Mouse (Mus musculus): Measurements from ENCODE around the gene Phf5a. TPM values are rescaled to one million over a fixed set of nuclear protein-coding genes. Genes with fewer than 3 reads are reported as not detected.
A peak's percentile ranks its signal among the peaks of the same experiment; 100 is the strongest.

Gene Phf5a
- polyA plus RNA-seq, 1 experiment from 2014 or later, result 237 TPM

DNA sequence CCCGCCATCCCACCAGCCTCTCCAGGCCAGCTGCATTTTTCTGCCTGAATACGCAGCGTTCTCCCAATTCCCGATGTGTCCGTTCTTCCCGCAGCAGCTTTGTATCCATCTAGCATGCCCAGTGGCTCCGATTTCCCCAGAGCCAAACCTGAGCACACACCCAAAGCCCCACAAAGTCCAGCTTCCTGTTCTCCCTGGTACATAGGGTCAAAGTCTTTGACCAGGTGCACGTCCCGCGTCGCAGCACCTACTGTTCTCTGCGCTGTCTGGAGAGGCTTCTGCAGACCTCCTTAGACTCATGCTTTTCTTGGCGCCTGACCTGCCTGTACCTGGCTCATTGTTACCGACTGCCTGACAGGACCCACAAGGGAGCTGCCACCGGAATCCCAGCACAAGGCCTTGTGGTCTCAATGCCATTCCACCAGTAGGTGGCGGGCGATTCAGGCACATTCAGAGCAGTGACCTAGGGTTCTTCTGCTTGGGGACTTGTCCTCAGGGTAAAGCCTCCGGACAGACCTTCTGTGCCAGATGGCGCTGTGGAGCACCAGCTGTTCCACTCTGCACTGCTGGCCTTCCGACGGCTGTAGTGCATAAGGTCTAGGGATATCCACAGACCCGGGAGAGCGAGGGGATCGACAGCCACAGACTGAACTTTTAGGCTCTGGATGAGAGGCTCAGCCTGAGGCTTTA lies 40.4 kb downstream of the Phf5a start:
- H3K9me3 ChIP-seq (ENCODE audit: control insufficient read depth, low read length), result no peaks in the 10 kb centered on the region
- 0 out of 2 replicates have a peak overlapping the region, but pooled peaks have one; percentile 7 for H3K4me3 ChIP-seq (ENCODE audit: low read depth, low read length)
- DNase-seq (ENCODE audit: low spot score), result peak; percentile 83
- H3K4me1 ChIP-seq (replicated peaks; ENCODE audit: control insufficient read depth, insufficient read depth, low read length), result peaks cover 11% of the 10 kb centered on the region
- no peaks in the 10 kb centered on the region for H3K36me3 ChIP-seq (ENCODE audit: control insufficient read depth, insufficient read depth, low read length)
- no peaks in the 10 kb centered on the region for H3K27me3 ChIP-seq (replicated peaks; ENCODE audit: control insufficient read depth, insufficient read depth, low read length)
- 0 out of 2 replicates have a peak overlapping the region, but pooled peaks have one; percentile 35 for H3K9ac ChIP-seq (ENCODE audit: low read depth, low read length)
- H3K4me2 ChIP-seq, result peak overlapping the region; percentile 49
- 14% methylated on average over 24 of the region's 24 CpGs for WGBS
- peak; percentile 92 for ATAC-seq (replicated peaks; ENCODE audit: low FRiP score)
- H3K27ac ChIP-seq (ENCODE audit: low read depth, low read length), result no peak overlapping the region

DNA sequence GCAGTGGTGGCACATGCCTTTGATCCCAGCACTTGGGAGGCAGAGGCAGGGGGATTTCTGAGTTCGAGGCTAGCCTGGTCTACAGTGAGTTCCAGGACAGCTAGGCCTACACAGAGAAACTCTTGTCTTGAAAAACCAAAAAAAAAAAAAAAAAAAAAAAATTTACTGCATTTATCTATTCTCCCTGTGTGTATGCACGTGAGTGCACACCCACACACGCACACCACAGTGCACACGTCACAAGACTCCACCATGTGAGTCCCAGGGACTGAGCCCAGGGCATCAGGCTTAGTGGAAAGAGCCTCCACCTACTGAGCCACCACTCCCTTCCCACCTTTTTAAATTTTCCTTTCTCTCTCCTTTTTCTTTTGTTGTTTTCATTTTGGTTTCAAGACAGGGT lies 41.2 kb downstream of the Phf5a start:
- Histone ChIP-seq H3K9ac (ENCODE audit: low read depth, low read length) (no peak overlapping the region), H3K36me3 (ENCODE audit: control insufficient read depth, insufficient read depth, low read length) (no peaks in the 10 kb centered on the region), H3K9me3 (ENCODE audit: control insufficient read depth, low read length) (no peaks in the 10 kb centered on the region), H3K4me3 (ENCODE audit: low read depth, low read length) (no peak overlapping the region), H3K4me1 (replicated peaks; ENCODE audit: control insufficient read depth, insufficient read depth, low read length) (peaks cover 4% of the 10 kb centered on the region), H3K27ac (ENCODE audit: low read depth, low read length) (no peak overlapping the region), H3K27me3 (replicated peaks; ENCODE audit: control insufficient read depth, insufficient read depth, low read length) (no peaks in the 10 kb centered on the region), H3K4me2 (no peak overlapping the region)
- 78% methylated on average over 4 of the region's 4 CpGs for WGBS
- ATAC-seq (replicated peaks; ENCODE audit: low FRiP score) (no peak), DNase-seq (ENCODE audit: low spot score) (no peak)

GRCm38 (mm10) chr15:81829208-81829580 lies 42.5 kb downstream of the Phf5a start:
- no peaks in the 10 kb centered on the region for H3K9me3 ChIP-seq (ENCODE audit: control insufficient read depth, low read length)
- peaks cover 4% of the 10 kb centered on the region for H3K4me1 ChIP-seq (replicated peaks; ENCODE audit: control insufficient read depth, insufficient read depth, low read length)
- no peak overlapping the region for H3K9ac ChIP-seq (ENCODE audit: low read depth, low read length)
- no peaks in the 10 kb centered on the region for H3K27me3 ChIP-seq (replicated peaks; ENCODE audit: control insufficient read depth, insufficient read depth, low read length)
- H3K4me3 ChIP-seq (ENCODE audit: low read depth, low read length), result no peak overlapping the region
- DNase-seq (ENCODE audit: low spot score), result no peak
- WGBS, result 78% methylated on average over 2 of the region's 2 CpGs
- ATAC-seq (replicated peaks; ENCODE audit: low FRiP score), result no peak
- H3K27ac ChIP-seq (ENCODE audit: low read depth, low read length), result no peak overlapping the region
- no peak overlapping the region for H3K4me2 ChIP-seq
- no peaks in the 10 kb centered on the region for H3K36me3 ChIP-seq (ENCODE audit: control insufficient read depth, insufficient read depth, low read length)

DNA sequence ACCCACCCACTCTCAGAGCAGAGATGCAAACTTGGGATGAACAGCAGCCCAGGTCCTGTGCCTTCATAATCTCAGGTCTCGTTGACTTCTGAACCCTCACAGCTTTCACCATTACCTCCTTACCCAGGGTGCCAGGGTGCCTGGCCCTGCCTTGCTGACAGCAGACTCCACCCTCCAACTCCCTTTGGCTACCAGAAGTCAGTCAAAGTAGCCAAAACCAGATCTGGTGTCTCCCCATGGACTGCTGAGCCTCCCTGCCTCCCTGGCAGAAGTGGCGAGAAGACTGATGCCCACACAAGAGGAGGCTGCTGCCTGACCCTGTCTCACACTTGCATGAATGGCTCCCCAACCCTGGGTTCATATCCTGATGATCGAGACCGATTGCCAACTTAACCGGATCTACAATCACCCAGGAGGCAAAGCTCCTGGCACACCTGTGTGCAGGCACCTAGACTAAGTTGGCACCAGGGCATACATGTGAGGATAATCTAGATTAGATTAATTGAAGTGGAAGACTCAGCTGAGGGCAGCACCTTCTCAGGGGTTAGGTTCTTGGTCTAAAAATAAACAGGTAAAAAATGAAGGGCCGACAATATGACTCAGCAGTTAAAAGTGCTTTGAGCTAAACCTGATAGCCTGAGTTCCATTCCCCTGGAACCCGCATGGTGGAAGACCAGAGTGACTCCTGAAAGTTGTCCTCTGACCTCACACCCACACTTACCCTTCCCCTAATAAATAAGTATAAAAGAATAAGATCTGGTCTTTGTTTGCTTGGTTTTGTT lies 43.1 kb downstream of the Phf5a start:
- WGBS, result 79% methylated on average over 7 of the region's 7 CpGs
- Histone ChIP-seq H3K4me2 (no peak overlapping the region), H3K9me3 (ENCODE audit: control insufficient read depth, low read length) (no peaks in the 10 kb centered on the region), H3K27ac (ENCODE audit: low read depth, low read length) (no peak overlapping the region), H3K4me1 (replicated peaks; ENCODE audit: control insufficient read depth, insufficient read depth, low read length) (peaks cover under 1% of the 10 kb centered on the region; the same call in 1 of the 2 replicates), H3K9ac (ENCODE audit: low read depth, low read length) (no peak overlapping the region), H3K36me3 (ENCODE audit: control insufficient read depth, insufficient read depth, low read length) (peaks cover 5% of the 10 kb centered on the region; the same call in 1 of the 2 replicates), H3K4me3 (ENCODE audit: low read depth, low read length) (no peak overlapping the region), H3K27me3 (replicated peaks; ENCODE audit: control insufficient read depth, insufficient read depth, low read length) (no peaks in the 10 kb centered on the region)
- no peak for DNase-seq (ENCODE audit: low spot score)
- no peak for ATAC-seq (replicated peaks; ENCODE audit: low FRiP score)

DNA sequence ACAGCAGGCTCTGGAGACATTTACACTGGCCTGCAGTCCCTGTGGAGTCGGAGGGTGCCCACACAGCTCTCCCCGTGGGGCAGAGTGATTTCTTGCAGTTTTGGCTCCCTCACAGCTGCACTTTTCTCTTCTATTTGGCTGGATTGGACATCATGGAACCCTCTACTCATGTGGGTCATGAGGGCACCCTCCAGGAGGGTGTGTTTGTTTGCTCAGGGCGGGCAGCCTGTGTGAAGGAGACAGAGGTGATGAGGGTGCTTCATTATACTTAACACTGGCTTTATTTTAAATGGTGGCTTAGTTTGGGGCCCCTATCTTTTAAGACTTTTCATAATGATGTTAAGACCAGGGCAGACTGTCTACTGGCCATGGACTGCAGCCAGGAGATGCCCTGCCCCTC lies 46.9 kb downstream of the Phf5a start:
- peaks cover 10% of the 10 kb centered on the region; the same call in 1 of the 2 replicates for H3K36me3 ChIP-seq (ENCODE audit: control insufficient read depth, insufficient read depth, low read length)
- H3K27ac ChIP-seq (ENCODE audit: low read depth, low read length), result no peak overlapping the region
- H3K4me3 ChIP-seq (ENCODE audit: low read depth, low read length), result no peak overlapping the region
- ATAC-seq (replicated peaks; ENCODE audit: low FRiP score), result no peak
- H3K4me1 ChIP-seq (replicated peaks; ENCODE audit: control insufficient read depth, insufficient read depth, low read length), result no peaks in the 10 kb centered on the region
- no peak for DNase-seq (ENCODE audit: low spot score)
- H3K9ac ChIP-seq (ENCODE audit: low read depth, low read length), result no peak overlapping the region
- 76% methylated on average over 3 of the region's 3 CpGs for WGBS
- H3K27me3 ChIP-seq (replicated peaks; ENCODE audit: control insufficient read depth, insufficient read depth, low read length), result no peaks in the 10 kb centered on the region
- H3K4me2 ChIP-seq, result no peak overlapping the region
- no peaks in the 10 kb centered on the region for H3K9me3 ChIP-seq (ENCODE audit: control insufficient read depth, low read length)

DNA sequence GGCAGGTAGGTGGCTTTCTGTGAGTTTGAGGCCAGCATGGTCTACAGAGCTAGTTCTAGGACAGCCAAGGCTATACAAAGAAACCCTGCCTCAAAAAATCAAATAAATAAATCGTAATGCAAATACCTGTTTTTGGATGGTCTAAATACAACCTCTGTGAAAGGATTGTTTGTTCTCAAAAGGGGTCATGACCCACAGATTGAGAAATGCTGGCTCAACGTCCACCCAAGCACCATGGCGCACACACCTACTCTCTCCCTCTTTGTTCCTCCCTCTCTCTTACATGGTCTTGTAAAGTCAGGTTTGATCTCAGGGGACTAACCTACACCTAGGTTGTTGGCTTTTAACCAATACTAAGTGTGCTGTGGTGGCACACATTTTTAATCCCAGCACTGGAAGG lies 49.1 kb downstream of the Phf5a start:
- H3K9ac ChIP-seq (ENCODE audit: low read depth, low read length), result no peak overlapping the region
- peaks cover 13% of the 10 kb centered on the region for H3K36me3 ChIP-seq (ENCODE audit: control insufficient read depth, insufficient read depth, low read length)
- no peaks in the 10 kb centered on the region for H3K4me1 ChIP-seq (replicated peaks; ENCODE audit: control insufficient read depth, insufficient read depth, low read length)
- no peak overlapping the region for H3K27ac ChIP-seq (ENCODE audit: low read depth, low read length)
- no peak for ATAC-seq (replicated peaks; ENCODE audit: low FRiP score)
- no peak overlapping the region for H3K4me3 ChIP-seq (ENCODE audit: low read depth, low read length)
- no peaks in the 10 kb centered on the region for H3K9me3 ChIP-seq (ENCODE audit: control insufficient read depth, low read length)
- WGBS, result 74% methylated on average over 3 of the region's 3 CpGs
- no peaks in the 10 kb centered on the region for H3K27me3 ChIP-seq (replicated peaks; ENCODE audit: control insufficient read depth, insufficient read depth, low read length)
- DNase-seq (ENCODE audit: low spot score), result no peak
- no peak overlapping the region for H3K4me2 ChIP-seq

GRCm38 (mm10) chr15:81818404-81818803 lies 53.3 kb downstream of the Phf5a start:
- 80% methylated on average over 3 of the region's 3 CpGs for WGBS
- no peak overlapping the region for H3K9ac ChIP-seq (ENCODE audit: low read depth, low read length)
- peaks cover 2% of the 10 kb centered on the region; the same call in 1 of the 2 replicates for H3K4me1 ChIP-seq (replicated peaks; ENCODE audit: control insufficient read depth, insufficient read depth, low read length)
- DNase-seq (ENCODE audit: low spot score) (no peak), ATAC-seq (replicated peaks; ENCODE audit: low FRiP score) (no peak)
- H3K36me3 ChIP-seq (ENCODE audit: control insufficient read depth, insufficient read depth, low read length), result peaks cover 15% of the 10 kb centered on the region
- H3K9me3 ChIP-seq (ENCODE audit: control insufficient read depth, low read length), result no peaks in the 10 kb centered on the region
- no peak overlapping the region for H3K4me2 ChIP-seq
- no peaks in the 10 kb centered on the region for H3K27me3 ChIP-seq (replicated peaks; ENCODE audit: control insufficient read depth, insufficient read depth, low read length)
- no peak overlapping the region for H3K4me3 ChIP-seq (ENCODE audit: low read depth, low read length)
- no peak overlapping the region for H3K27ac ChIP-seq (ENCODE audit: low read depth, low read length)

DNA sequence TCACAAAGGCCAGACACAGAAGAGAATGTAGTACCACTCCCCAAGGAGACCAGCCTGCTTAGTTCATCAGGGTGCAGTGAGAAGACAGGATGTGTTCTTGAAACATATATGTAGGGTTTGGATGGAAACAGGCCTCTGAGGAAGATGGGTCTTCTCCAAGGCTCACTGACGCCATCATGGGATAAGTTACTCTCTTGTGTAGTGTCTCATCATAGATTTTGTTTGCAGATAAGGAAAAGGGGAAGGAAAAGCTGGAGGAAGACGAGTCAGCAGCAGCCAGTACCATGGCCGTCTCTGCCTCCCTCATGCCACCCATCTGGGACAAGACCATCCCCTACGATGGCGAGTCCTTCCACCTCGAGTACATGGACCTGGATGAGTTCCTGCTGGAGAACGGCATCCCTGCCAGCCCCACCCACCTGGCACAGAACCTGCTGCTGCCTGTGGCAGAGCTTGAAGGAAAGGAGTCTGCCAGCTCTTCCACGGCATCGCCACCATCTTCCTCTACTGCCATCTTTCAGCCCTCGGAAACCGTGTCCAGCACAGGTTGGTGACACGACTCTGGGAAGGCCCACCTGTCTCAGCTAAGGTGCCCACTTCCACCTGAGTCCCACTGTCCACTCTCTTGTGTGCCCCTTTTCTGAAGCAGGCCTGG lies 56.9 kb downstream of the Phf5a start:
- Histone ChIP-seq H3K4me2 (no peak overlapping the region), H3K27ac (ENCODE audit: low read depth, low read length) (no peak overlapping the region), H3K4me3 (ENCODE audit: low read depth, low read length) (no peak overlapping the region), H3K36me3 (ENCODE audit: control insufficient read depth, insufficient read depth, low read length) (peaks cover 12% of the 10 kb centered on the region), H3K9me3 (ENCODE audit: control insufficient read depth, low read length) (no peaks in the 10 kb centered on the region), H3K9ac (ENCODE audit: low read depth, low read length) (no peak overlapping the region), H3K27me3 (replicated peaks; ENCODE audit: control insufficient read depth, insufficient read depth, low read length) (no peaks in the 10 kb centered on the region), H3K4me1 (replicated peaks; ENCODE audit: control insufficient read depth, insufficient read depth, low read length) (peaks cover 10% of the 10 kb centered on the region)
- 74% methylated on average over 12 of the region's 12 CpGs for WGBS
- DNase-seq (ENCODE audit: low spot score), result no peak
- ATAC-seq (replicated peaks; ENCODE audit: low FRiP score), result no peak
